Mouse (Mus musculus) right cerebral cortex, adult 18-20 months (tissue): ENCODE measurements around the gene Gm3776.
"Not testable (repeated sequence)": the region's sequence is repeated elsewhere in the genome, so short reads cannot be mapped to it uniquely, and the experiment has no call there.

ENCODE experiments used
- DNase-seq: peaks from one replicate; pipeline ENCODE4 v3.0.0; 2022; ENCODE audit warnings: mixed read lengths

Gene Gm3776

DNA sequence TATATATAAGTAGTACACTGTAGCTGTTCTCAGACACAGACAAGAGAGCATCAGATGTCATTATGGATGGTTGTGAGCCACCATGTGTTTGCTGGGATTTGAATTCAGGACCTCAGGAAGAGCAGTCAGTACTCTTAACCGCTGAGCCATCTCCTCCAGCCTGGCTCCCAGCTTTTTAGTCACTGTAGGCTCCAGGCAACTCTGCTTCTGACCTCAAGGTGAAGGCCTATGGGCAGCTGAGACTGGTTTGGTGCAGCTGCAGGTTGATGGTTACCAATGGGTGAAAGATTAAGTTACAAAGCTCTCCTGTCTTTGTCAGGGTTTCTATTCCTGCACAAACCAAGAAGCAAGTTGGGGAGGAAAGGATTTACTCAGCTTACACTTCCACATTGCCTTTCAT is 36.8 kb downstream of the Gm3776 start:
- not testable (repeated sequence) for DNase-seq

DNA sequence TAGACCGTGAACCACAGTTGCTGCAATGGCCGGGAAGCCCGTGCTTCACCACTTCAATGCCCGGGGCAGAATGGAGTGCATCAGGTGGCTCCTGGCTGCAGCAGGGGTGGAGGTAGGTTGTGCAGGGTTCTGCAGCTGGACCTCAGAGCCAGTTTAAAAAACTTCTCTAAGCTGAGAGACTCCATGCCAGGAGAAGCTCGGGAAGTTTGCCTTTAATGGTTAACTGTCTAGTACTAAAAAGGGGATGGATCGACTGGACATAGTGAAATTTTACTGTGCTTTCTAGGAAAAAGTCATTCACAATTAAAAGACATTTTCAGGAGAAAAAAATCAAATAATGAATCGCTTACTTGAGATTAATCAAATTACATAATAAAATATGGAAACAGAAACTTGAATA is 37.9 kb downstream of the Gm3776 start:
- not testable (repeated sequence) for DNase-seq

DNA sequence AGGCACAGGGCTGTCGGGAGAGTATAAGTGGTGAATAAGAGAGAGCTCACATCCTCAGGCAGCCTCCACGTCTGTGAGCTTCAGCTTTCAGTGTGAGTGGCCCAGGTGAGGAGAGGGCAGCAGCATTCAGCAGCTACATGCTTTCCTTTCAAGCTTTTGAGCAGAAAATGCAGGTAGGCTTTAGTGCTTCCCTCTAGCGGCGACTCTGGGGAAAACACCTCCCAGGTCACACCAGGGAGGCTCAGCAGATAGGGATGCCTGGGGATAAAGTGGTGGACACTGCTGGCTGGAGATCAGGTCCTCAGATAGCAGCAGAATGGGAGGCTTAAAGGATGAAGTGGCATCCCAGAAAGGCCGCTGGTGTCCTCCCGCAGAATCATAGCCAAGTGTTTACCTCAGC is 39.2 kb downstream of the Gm3776 start:
- peak; percentile 12 for DNase-seq

DNA sequence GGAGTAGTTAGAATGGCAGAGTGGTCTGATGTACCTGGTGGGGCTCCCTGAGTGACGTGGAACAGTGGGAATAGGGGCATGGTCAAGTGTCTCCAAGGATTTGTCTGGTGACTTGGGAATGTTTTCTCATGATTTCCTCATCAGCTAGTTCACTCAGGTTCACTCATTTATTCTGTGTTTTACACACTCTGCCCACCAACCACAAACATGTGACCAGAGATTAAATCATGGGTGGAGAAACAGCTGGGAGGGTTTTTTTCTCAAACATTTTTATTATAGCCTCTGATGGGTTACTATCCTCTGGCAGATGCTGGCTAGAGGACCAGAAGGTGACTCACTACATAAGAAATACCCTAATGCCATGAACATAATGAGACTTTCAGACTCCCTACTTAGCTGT is 41.3 kb downstream of the Gm3776 start:
- no peak for DNase-seq

DNA sequence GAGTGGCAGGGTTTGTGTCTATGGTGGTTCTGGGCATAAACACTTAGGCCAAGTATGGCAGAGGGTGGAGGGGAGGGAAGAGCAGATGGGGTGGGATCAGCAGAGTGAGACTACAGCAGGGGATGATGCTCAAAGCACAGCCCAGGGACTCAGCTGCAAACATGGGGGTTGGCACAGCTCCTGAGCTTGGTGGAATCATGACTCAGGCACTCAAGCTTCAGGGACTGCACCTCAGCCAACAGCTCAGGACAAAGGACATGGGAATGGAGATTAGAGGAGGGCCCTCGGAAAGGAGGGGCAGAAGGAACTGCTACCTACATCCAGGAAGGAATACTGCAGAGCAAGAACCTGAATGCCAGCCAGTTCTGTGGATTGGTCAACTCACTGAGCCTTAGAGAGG is 42.2 kb downstream of the Gm3776 start:
- DNase-seq: not testable (repeated sequence)

DNA sequence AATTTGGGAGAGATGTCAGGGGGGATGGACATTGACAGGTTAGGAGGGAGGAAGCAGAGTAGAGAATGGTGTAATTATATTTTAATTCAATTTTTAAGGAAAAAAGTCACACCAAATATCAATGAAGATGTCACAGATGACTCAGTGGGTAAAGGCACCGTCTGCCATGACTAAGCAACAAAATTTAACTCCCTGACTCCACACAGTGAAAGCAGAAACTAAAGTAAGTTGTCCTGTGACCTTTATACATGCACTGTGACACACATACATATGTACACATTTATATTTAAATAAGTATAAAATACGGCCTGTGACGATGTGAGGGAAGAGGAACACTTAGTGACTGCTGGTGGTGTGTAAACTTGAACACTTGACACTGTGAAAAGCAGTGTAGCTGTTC is 51.2 kb downstream of the Gm3776 start:
- not testable (repeated sequence) for DNase-seq

DNA sequence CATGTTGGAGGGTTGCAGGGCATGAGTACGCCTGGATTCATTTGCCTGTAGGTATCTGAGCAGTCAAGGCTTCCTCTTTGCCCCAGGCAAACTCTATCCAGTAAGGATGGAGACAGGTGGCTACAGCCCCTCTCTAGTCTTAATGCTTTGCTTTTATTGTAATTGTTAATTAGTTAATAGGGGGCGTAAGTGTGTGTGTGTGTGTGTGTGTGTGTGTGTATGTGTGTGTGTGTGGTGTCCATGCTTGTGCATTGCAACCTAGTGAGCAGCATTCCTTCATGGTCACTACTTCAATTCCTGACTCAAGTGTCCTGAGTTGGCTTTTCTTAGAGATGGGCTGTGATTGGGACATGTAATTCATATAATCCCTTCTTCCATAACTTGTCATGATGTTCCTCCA is 57.8 kb downstream of the Gm3776 start, which contains the start of gene Omt2a:
Omt2a (minus strand) TSS at position 101 of the 400 bp plus-strand sequence.
- no peak for DNase-seq
